Mouse (Mus musculus) activated CD4-positive, CD25-positive, alpha-beta regulatory T cell, adult 4 months (primary cell): ENCODE measurements around the gene Nceh1. TPM values are rescaled to one million over a fixed set of nuclear protein-coding genes. Genes with fewer than 3 reads are reported as not detected.

Experiments used
- polyA plus RNA-seq, 2 experiments: library from polyadenylated mRNA; unstranded; fragments of 100-300 nt; shearing (Covaris generic); gene quantifications; one replicate each; pipeline ENCODE4 v1.2.1; 2017

Gene Nceh1
- polyA plus RNA-seq, 2 experiments from 2014 or later, result 21.1 to 21.5 TPM

Other genes with a start within 250 kb of the Nceh1 start
- gene Ect2, start 29.1 kb upstream of the Nceh1 start, polyA plus RNA-seq, result 10 to 100 TPM; 14.8 to 15.7 TPM
- 10 to 100 TPM; 18.8 to 23.6 TPM for gene Tnfsf10, start 134.1 kb downstream of the Nceh1 start, polyA plus RNA-seq
- not detected for gene Ghsr, start 188.4 kb downstream of the Nceh1 start, polyA plus RNA-seq